Mouse (Mus musculus): ENCODE measurements around the gene Smyd3. TPM values are rescaled to one million over a fixed set of nuclear protein-coding genes. Genes with fewer than 3 reads are reported as not detected.

Gene Smyd3
- total and polyA plus RNA-seq, 3 experiments = 3.5 to 19.4 (median 17.1) TPM

- DNase-seq (ENCODE audit: low spot score) (no peak), ATAC-seq (ENCODE audit: extremely low read depth, insufficient number of reproducible peaks, low FRiP score, poor library complexity, severe bottlenecking) (no peak)
- H3K4me1 ChIP-seq (ENCODE audit: insufficient read depth, low read depth, low read length) = peaks cover 12% of the 10 kb centered on the region; the same call in 1 of the 2 replicates
- H3K27me3 ChIP-seq (ENCODE audit: insufficient read depth, low read length) = no peaks in the 10 kb centered on the region
- no peaks in the 10 kb centered on the region for H3K9me3 ChIP-seq (replicated peaks)
- TF ChIP-seq CTCF (IDR thresholded peaks at IDR 0.05; ENCODE audit: low read depth, low read length) = no peak
- TF ChIP-seq POLR2AphosphoS5 (IDR thresholded peaks at IDR 0.05; ENCODE audit: insufficient replicate concordance, low read depth, low read length) = no peak
- TF ChIP-seq GATA1 (IDR thresholded peaks at IDR 0.05; ENCODE audit: borderline replicate concordance, low read length) = no peak
- TF ChIP-seq GATA2 (IDR thresholded peaks at IDR 0.05; ENCODE audit: borderline replicate concordance, low read depth, low read length) = no peak
- TF ChIP-seq TAL1 (conservative IDR thresholded peaks at IDR 0.05; ENCODE audit: low read depth, low read length) = no peak
- H3K36me3 ChIP-seq (replicated peaks) = peaks cover 48% of the 10 kb centered on the region
- H3K4me3 ChIP-seq (ENCODE audit: low read depth, low read length) = no peak overlapping the region
Observed at GRCm38 (mm10) chr1:179510546-179511340, 7.1 kb downstream of the Smyd3 start.

DNA sequence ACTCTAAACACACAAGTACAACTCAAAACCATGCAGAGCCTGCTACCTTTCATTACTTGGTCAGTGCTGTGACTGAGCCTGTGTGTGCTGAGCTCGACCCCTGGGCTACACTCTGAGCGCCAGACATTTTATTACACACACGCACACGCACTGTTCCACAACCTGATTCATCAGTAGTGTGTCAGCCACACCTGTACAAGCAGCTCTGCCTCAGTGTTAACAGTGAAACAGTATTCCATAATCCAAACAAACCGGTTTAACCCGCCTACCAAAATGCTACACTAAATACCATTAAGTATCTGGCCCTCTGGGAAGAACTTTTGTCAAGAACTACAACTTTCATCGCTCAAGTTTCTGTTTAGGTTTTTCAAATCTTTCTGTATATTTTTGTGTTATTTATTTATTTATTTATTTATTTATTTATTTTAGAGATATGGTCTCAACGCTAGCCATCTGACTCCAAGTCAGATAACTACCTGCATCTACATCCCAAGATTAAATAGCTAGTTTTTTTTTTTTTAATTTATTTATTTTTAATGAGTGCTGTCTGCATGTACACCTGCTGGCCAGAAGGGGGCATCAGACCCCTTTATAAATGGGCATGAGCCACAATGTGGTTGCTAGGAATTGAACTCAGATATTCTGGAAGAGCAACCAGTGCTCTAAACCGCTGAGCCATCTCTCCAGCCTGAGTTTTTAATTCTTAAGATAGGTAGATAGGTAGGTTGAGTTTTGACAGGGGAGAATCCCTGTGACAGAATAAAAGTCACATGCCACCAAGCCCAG lies 11.1 kb downstream of the Smyd3 start:
- H3K27me3 ChIP-seq (ENCODE audit: insufficient read depth, low read length) = no peaks in the 10 kb centered on the region
- H3K4me3 ChIP-seq (ENCODE audit: low read depth, low read length) = no peak overlapping the region
- peaks cover 43% of the 10 kb centered on the region for H3K36me3 ChIP-seq (replicated peaks)
- ATAC-seq (ENCODE audit: extremely low read depth, insufficient number of reproducible peaks, low FRiP score, poor library complexity, severe bottlenecking) (no peak), DNase-seq (ENCODE audit: low spot score) (no peak)
- H3K4me1 ChIP-seq (ENCODE audit: insufficient read depth, low read depth, low read length) = peaks cover 15% of the 10 kb centered on the region
- H3K9me3 ChIP-seq (replicated peaks) = no peaks in the 10 kb centered on the region
- TF ChIP-seq GATA1 (IDR thresholded peaks at IDR 0.05; ENCODE audit: borderline replicate concordance, low read length) = no peak
- no peak for TF ChIP-seq GATA2 (IDR thresholded peaks at IDR 0.05; ENCODE audit: borderline replicate concordance, low read depth, low read length)
- TF ChIP-seq POLR2AphosphoS5 (IDR thresholded peaks at IDR 0.05; ENCODE audit: insufficient replicate concordance, low read depth, low read length) = no peak
- TF ChIP-seq TAL1 (conservative IDR thresholded peaks at IDR 0.05; ENCODE audit: low read depth, low read length) = no peak
- TF ChIP-seq CTCF (IDR thresholded peaks at IDR 0.05; ENCODE audit: low read depth, low read length) = peak; percentile 11; the same call in 1 of the 2 replicates

DNA sequence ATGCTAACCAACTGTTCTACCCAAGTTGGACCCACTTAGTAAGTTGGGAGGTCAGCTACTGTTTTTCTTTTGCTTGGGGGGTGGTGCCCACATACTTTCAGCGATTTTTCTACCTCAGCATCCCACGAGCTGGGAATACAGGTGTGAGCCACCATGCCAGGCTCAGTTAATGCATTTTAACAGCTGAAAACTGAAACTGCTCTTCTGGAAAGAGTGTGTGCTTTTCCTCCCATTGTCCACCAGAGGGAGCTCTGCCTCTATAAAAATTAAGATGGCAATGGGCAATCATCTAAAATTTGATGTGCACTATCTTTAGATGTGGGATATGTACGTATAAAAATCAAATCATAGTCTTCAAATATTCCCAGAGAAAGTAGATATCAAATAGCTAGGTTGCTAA lies 15.3 kb downstream of the Smyd3 start:
- peak; percentile 62 for TF ChIP-seq CTCF (IDR thresholded peaks at IDR 0.05; ENCODE audit: low read depth, low read length)
- no peak for TF ChIP-seq GATA1 (IDR thresholded peaks at IDR 0.05; ENCODE audit: borderline replicate concordance, low read length)
- DNase-seq (ENCODE audit: low spot score) (peak; percentile 20), ATAC-seq (ENCODE audit: extremely low read depth, insufficient number of reproducible peaks, low FRiP score, poor library complexity, severe bottlenecking) (no peak)
- no peak overlapping the region for H3K4me3 ChIP-seq (ENCODE audit: low read depth, low read length)
- H3K9me3 ChIP-seq (replicated peaks) = no peaks in the 10 kb centered on the region
- H3K4me1 ChIP-seq (ENCODE audit: insufficient read depth, low read depth, low read length) = peaks cover 14% of the 10 kb centered on the region
- no peaks in the 10 kb centered on the region for H3K27me3 ChIP-seq (ENCODE audit: insufficient read depth, low read length)
- H3K36me3 ChIP-seq (replicated peaks) = peaks cover 42% of the 10 kb centered on the region

DNA sequence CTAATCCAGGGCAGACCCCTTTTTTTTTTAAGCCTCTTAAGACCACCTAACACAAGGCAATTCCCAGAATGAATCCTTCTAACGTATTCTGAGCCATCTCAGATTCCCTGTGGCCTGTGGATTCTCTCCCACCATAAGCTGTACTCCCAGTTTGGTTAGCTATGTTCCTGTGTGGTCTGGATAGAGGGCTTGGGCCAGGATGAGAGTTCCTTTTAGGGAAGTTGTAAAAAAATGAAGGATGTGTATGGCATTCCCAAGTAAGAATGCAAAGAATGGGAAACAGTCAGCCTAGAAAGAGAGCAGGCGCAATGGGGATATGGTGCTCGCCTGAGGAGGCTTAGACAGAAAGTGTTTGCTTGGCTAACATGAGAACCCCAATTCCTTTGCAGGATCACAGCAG lies 18.6 kb downstream of the Smyd3 start:
- DNase-seq (ENCODE audit: low spot score) (no peak), ATAC-seq (ENCODE audit: extremely low read depth, insufficient number of reproducible peaks, low FRiP score, poor library complexity, severe bottlenecking) (no peak)
- Histone ChIP-seq H3K4me3 (ENCODE audit: low read depth, low read length) (no peak overlapping the region), H3K9me3 (replicated peaks) (no peaks in the 10 kb centered on the region), H3K27me3 (ENCODE audit: insufficient read depth, low read length) (no peaks in the 10 kb centered on the region), H3K36me3 (replicated peaks) (peaks cover 37% of the 10 kb centered on the region), H3K4me1 (ENCODE audit: insufficient read depth, low read depth, low read length) (peaks cover 13% of the 10 kb centered on the region)
- TF ChIP-seq TAL1 (conservative IDR thresholded peaks at IDR 0.05; ENCODE audit: low read depth, low read length) (no peak), GATA2 (IDR thresholded peaks at IDR 0.05; ENCODE audit: borderline replicate concordance, low read depth, low read length) (no peak), CTCF (IDR thresholded peaks at IDR 0.05; ENCODE audit: low read depth, low read length) (no peak), GATA1 (IDR thresholded peaks at IDR 0.05; ENCODE audit: borderline replicate concordance, low read length) (no peak), POLR2AphosphoS5 (IDR thresholded peaks at IDR 0.05; ENCODE audit: insufficient replicate concordance, low read depth, low read length) (no peak)

DNA sequence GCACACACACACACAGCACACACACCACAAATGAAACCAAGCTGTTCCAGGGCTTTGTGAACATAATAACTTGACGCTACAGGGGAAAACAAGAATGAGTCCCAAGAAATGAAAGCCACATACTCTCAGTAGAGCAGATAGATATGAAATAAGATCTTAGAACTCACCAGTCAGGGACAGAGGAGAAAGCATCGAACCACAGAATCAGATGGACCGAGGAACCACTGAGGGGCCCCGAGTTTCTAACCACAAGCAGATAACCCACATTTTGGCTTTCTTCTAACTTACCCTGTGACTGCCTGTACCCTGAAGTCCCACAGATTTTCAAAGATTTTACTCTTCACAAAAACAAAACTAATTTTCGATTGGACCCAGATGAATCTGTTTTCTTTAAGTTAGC lies 24.9 kb downstream of the Smyd3 start:
- DNase-seq (ENCODE audit: low spot score) (no peak), ATAC-seq (ENCODE audit: extremely low read depth, insufficient number of reproducible peaks, low FRiP score, poor library complexity, severe bottlenecking) (peak; percentile 34)
- H3K27me3 ChIP-seq (ENCODE audit: insufficient read depth, low read length) = no peaks in the 10 kb centered on the region
- H3K36me3 ChIP-seq (replicated peaks) = peaks cover 18% of the 10 kb centered on the region
- H3K4me1 ChIP-seq (ENCODE audit: insufficient read depth, low read depth, low read length) = peaks cover 25% of the 10 kb centered on the region
- peaks cover 4% of the 10 kb centered on the region for H3K9me3 ChIP-seq (replicated peaks)
- peak overlapping the region; percentile 22; the same call in 1 of the 2 replicates for H3K4me3 ChIP-seq (ENCODE audit: low read depth, low read length)
- TF ChIP-seq GATA2 (IDR thresholded peaks at IDR 0.05; ENCODE audit: borderline replicate concordance, low read depth, low read length) = no peak
- no peak for TF ChIP-seq GATA1 (IDR thresholded peaks at IDR 0.05; ENCODE audit: borderline replicate concordance, low read length)
- TF ChIP-seq CTCF (IDR thresholded peaks at IDR 0.05; ENCODE audit: low read depth, low read length) = no peak
- no peak for TF ChIP-seq TAL1 (conservative IDR thresholded peaks at IDR 0.05; ENCODE audit: low read depth, low read length)
- no peak for TF ChIP-seq POLR2AphosphoS5 (IDR thresholded peaks at IDR 0.05; ENCODE audit: insufficient replicate concordance, low read depth, low read length)

DNA sequence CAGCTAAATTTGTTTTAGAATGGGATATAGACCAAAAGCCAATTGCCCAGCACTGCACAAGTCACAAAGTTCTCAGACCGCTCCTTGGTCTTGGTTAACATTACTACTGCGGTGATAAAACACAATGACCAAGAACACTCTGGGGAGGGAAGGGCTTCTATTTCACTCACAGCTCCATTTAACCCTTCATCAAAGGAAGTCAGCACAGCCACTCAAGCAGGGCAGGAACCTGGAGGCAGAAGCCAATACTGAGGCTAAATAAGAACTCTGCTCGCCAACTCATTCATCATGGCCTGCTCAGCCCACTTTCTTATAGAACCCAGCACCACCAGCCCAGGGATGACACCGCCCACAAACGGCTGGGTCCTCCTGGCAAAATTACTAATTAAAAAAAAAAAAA lies 29.3 kb downstream of the Smyd3 start:
- peaks cover 4% of the 10 kb centered on the region for H3K9me3 ChIP-seq (replicated peaks)
- no peak for TF ChIP-seq GATA2 (IDR thresholded peaks at IDR 0.05; ENCODE audit: borderline replicate concordance, low read depth, low read length)
- TF ChIP-seq TAL1 (conservative IDR thresholded peaks at IDR 0.05; ENCODE audit: low read depth, low read length) = no peak
- TF ChIP-seq GATA1 (IDR thresholded peaks at IDR 0.05; ENCODE audit: borderline replicate concordance, low read length) = no peak
- no peak for TF ChIP-seq CTCF (IDR thresholded peaks at IDR 0.05; ENCODE audit: low read depth, low read length)
- no peak for TF ChIP-seq POLR2AphosphoS5 (IDR thresholded peaks at IDR 0.05; ENCODE audit: insufficient replicate concordance, low read depth, low read length)
- no peaks in the 10 kb centered on the region for H3K27me3 ChIP-seq (ENCODE audit: insufficient read depth, low read length)
- no peak for DNase-seq (ENCODE audit: low spot score)
- no peak overlapping the region for H3K4me3 ChIP-seq (ENCODE audit: low read depth, low read length)
- no peak for ATAC-seq (ENCODE audit: extremely low read depth, insufficient number of reproducible peaks, low FRiP score, poor library complexity, severe bottlenecking)
- peaks cover 13% of the 10 kb centered on the region for H3K36me3 ChIP-seq (replicated peaks)
- H3K4me1 ChIP-seq (ENCODE audit: insufficient read depth, low read depth, low read length) = peaks cover 29% of the 10 kb centered on the region

Measured in G1E (cell line).